Mouse (Mus musculus) MEL (cell line): Measurements from ENCODE around the gene Pja2. TPM values are rescaled to one million over a fixed set of nuclear protein-coding genes. Genes with fewer than 3 reads are reported as not detected.

Experiments
- BHLHE40 ChIP-seq: IDR thresholded peaks from 2 replicates; pipeline ENCODE4 v1.6.1; 2012; ENCODE audit warnings: low read depth, mild to moderate bottlenecking, inconsistent platforms, low read length, improper control_type of control experiment, borderline replicate concordance
- CHD2 ChIP-seq: IDR thresholded peaks from 2 replicates; pipeline ENCODE4 v1.6.1; 2011; ENCODE audit warnings: low read length, improper control_type of control experiment
- CTCF ChIP-seq, 3 experiments: IDR thresholded peaks in 2 of 3; conservative IDR thresholded peaks in 1 of 3; 2 replicates each; pipeline ENCODE4 v1.5.1; 2011 to 2012; ENCODE audit warnings: low read length in 3 of 3, low read depth in 2 of 3, mild to moderate bottlenecking in 2 of 3, improper control_type of control experiment in 1 of 3, inconsistent platforms in 1 of 3, mixed read lengths in 1 of 3, moderate library complexity in 1 of 3; ENCODE audit not compliant: control insufficient read depth in 1 of 3, insufficient read depth in 1 of 3, poor library complexity in 1 of 3, severe bottlenecking in 1 of 3
- E2F4 ChIP-seq: IDR thresholded peaks from 2 replicates; pipeline ENCODE4 v1.6.1; 2011; ENCODE audit warnings: low read depth, low read length, improper control_type of control experiment, borderline replicate concordance
- ELF1 ChIP-seq: IDR thresholded peaks from 2 replicates; pipeline ENCODE4 v1.6.1; 2014; ENCODE audit warnings: low read depth, mild to moderate bottlenecking, inconsistent platforms, low read length, improper control_type of control experiment, moderate library complexity
- EP300 ChIP-seq, 2 experiments: IDR thresholded peaks; 2 replicates each; pipeline ENCODE4 v1.6.1; 2011; ENCODE audit warnings: improper control_type of control experiment in 2 of 2, low read length in 2 of 2, low read depth in 1 of 2, mild to moderate bottlenecking in 1 of 2
- GABPA ChIP-seq: IDR thresholded peaks from 2 replicates; pipeline ENCODE4 v1.6.1; 2012; ENCODE audit warnings: low read depth, mild to moderate bottlenecking, inconsistent platforms, low read length, improper control_type of control experiment, moderate library complexity
- JUND ChIP-seq: IDR thresholded peaks from 2 replicates; pipeline ENCODE4 v1.6.1; 2011; ENCODE audit warnings: low read depth, mild to moderate bottlenecking, improper control_type of control experiment, low read length
- KAT2A ChIP-seq: conservative IDR thresholded peaks from 2 replicates; pipeline ENCODE4 v1.6.1; 2012; ENCODE audit warnings: low read depth, low read length, improper control_type of control experiment, inconsistent platforms
- MAFK ChIP-seq: IDR thresholded peaks from 2 replicates; pipeline ENCODE4 v1.6.1; 2011; ENCODE audit warnings: low read depth, mild to moderate bottlenecking, low read length, improper control_type of control experiment, borderline replicate concordance
- MAX ChIP-seq: IDR thresholded peaks from 2 replicates; pipeline ENCODE4 v1.6.1; 2011; ENCODE audit warnings: low read length, improper control_type of control experiment
- MYC ChIP-seq: IDR thresholded peaks from 2 replicates; pipeline ENCODE4 v1.6.1; 2011; ENCODE audit warnings: low read depth, mild to moderate bottlenecking, low read length, improper control_type of control experiment, moderate library complexity
- POLR2A ChIP-seq, 2 experiments: IDR thresholded peaks; 2 replicates each; pipeline ENCODE4 v1.6.1; 2011 to 2012; ENCODE audit warnings: low read length in 2 of 2, mild to moderate bottlenecking in 2 of 2, control low read depth in 1 of 2, improper control_type of control experiment in 1 of 2, low read depth in 1 of 2, moderate library complexity in 1 of 2; ENCODE audit not compliant: control insufficient read depth in 1 of 2, insufficient read depth in 1 of 2, poor library complexity in 1 of 2
- POLR2AphosphoS2 ChIP-seq: IDR thresholded peaks from 2 replicates; pipeline ENCODE4 v1.6.1; 2011; ENCODE audit warnings: low read length, improper control_type of control experiment
- RAD21 ChIP-seq: IDR thresholded peaks from 2 replicates; pipeline ENCODE4 v1.6.1; 2011; ENCODE audit warnings: mild to moderate bottlenecking, low read depth, low read length, improper control_type of control experiment
- RCOR1 ChIP-seq: IDR thresholded peaks from 2 replicates; pipeline ENCODE4 v1.6.1; 2012; ENCODE audit warnings: low read depth, mild to moderate bottlenecking, inconsistent platforms, low read length, improper control_type of control experiment
- TBP ChIP-seq: IDR thresholded peaks from 2 replicates; pipeline ENCODE4 v1.8.0; 2011; ENCODE audit warnings: low read depth, low read length, improper control_type of control experiment
- TCF12 ChIP-seq: IDR thresholded peaks from 2 replicates; pipeline ENCODE4 v1.6.1; 2014; ENCODE audit warnings: low read depth, mild to moderate bottlenecking, inconsistent platforms, low read length, improper control_type of control experiment, moderate library complexity
- ZKSCAN1 ChIP-seq: IDR thresholded peaks from 2 replicates; pipeline ENCODE4 v1.6.1; 2012; ENCODE audit warnings: low read depth, mild to moderate bottlenecking, inconsistent platforms, low read length, improper control_type of control experiment, moderate library complexity
- ZNF384 ChIP-seq: IDR thresholded peaks from 2 replicates; pipeline ENCODE4 v1.6.1; 2012; ENCODE audit warnings: low read depth, mild to moderate bottlenecking, inconsistent platforms, low read length, improper control_type of control experiment
- polyA plus RNA-seq, 2 experiments: library from polyadenylated mRNA; stranded (reverse) in 1 of 2; unstranded in 1 of 2; fragments of >175 nt in 1 of 2; fragments of >200 nt in 1 of 2; gene quantifications; 2 replicates each; pipeline versions ENCODE4 v1.2.1 to v1.2.4; 2012; ENCODE audit warnings: low replicate concordance in 2 of 2, low read depth in 1 of 2; ENCODE audit not compliant: insufficient read length in 2 of 2, insufficient read depth in 1 of 2, missing spikeins in 1 of 2
- total RNA-seq: library from RNA; depleted of rRNA; stranded (reverse); fragments of 300-350 nt; gene quantifications from 2 replicates; pipeline ENCODE4 v1.2.3, GENCODE M21; 2012

The Pja2 gene
- total and polyA plus RNA-seq, 3 experiments: 8.1 to 17.3 TPM; not detected in 1

GRCm38 (mm10) chr17:64231172-64231571 is 100.5 kb downstream of the Pja2 start (continued):
- TF ChIP-seq TCF12: no peak
- no peak for TF ChIP-seq KAT2A
- no peak for TF ChIP-seq MAFK
- no peak for TF ChIP-seq JUND
- TF ChIP-seq RCOR1: no peak
- TF ChIP-seq TBP: no peak
- TF ChIP-seq E2F4: no peak
- TF ChIP-seq GABPA: no peak
- TF ChIP-seq ZKSCAN1: peak; percentile 84
- no peak for TF ChIP-seq BHLHE40
- no peak for TF ChIP-seq MAX
- no peak for TF ChIP-seq CHD2
- peak; percentile 83 to 90 (median 89) for TF ChIP-seq CTCF (IDR thresholded peaks at IDR 0.05 in 2 of 3, conservative IDR thresholded peaks at IDR 0.05 in 1 of 3; ENCODE audit: control insufficient read depth in 1 of 3, insufficient read depth in 1 of 3, low read depth in 2 of 3, low read length in 3 of 3, poor library complexity in 1 of 3, severe bottlenecking in 1 of 3)
- TF ChIP-seq POLR2A (IDR thresholded peaks at IDR 0.05; ENCODE audit: control insufficient read depth in 1 of 2, insufficient read depth in 1 of 2, low read depth in 1 of 2, low read length in 2 of 2, poor library complexity in 1 of 2): no peak
- no peak for TF ChIP-seq ZNF384
- no peak for TF ChIP-seq POLR2AphosphoS2
- TF ChIP-seq MYC: no peak
- TF ChIP-seq ELF1: no peak
- peak; percentile 77 for TF ChIP-seq RAD21
- no peak for TF ChIP-seq EP300 (IDR thresholded peaks at IDR 0.05; ENCODE audit: low read depth in 1 of 2, low read length in 2 of 2)
